Mouse (Mus musculus): ENCODE data around the gene Ephb2.

DNA sequence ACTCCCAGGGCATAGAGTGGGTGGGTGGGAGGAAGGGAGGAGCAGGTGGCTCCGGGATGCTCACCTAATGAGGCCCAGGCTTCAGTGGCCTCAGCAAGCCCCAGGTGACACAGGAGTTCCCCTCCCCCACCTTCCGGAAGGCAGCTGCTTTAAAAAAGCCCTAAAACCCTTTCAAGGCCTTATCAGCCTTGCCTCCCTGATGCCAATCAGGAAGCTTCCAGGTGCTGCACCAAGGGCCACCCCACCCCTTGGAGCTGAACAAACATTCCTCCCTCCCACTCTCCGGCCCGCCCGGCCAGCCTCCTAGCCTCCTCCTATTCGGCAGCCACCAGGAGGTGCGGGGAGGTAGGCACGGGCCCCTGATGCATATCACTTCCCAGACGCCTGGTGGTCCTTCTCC lies 6.0 kb downstream of the Ephb2 start:
- TF ChIP-seq EP300 (IDR thresholded peaks at IDR 0.05; ENCODE audit: insufficient read depth, low read depth, low read length) (peak; percentile 51; the same call in 1 of the 2 replicates), CTCF (IDR thresholded peaks at IDR 0.05; ENCODE audit: low read depth, low read length) (no peak)
